Mouse (Mus musculus) heart, embryonic 11.5 days (tissue): ENCODE results near the gene Rcn1. TPM values are rescaled to one million over a fixed set of nuclear protein-coding genes. Genes with fewer than 3 reads are reported as not detected.

Source experiments
- ATAC-seq: fragments of 200-750 bp; cut with Nextera tagmentation; replicated peaks from 2 replicates; pipeline ENCODE4 v1.8.0; 2017; ENCODE audit warnings: moderate library complexity; ENCODE audit not compliant: insufficient number of reproducible peaks, low FRiP score, low TSS enrichment
- H3K27ac ChIP-seq: fragments of 300-500 bp; sonication (generic); 2 replicates; pipeline ENCODE4 v1.5.1; 2014; ENCODE audit warnings: mild to moderate bottlenecking, low read depth, low read length
- H3K27me3 ChIP-seq: fragments of 300-500 bp; sonication (generic); 2 replicates; pipeline ENCODE4 v1.6.1; 2014; ENCODE audit warnings: mild to moderate bottlenecking, low read length, mixed read lengths; ENCODE audit not compliant: control insufficient read depth, insufficient read depth
- H3K36me3 ChIP-seq: fragments of 300-500 bp; sonication (generic); 2 replicates; pipeline ENCODE4 v1.6.1; 2014; ENCODE audit warnings: mild to moderate bottlenecking, low read length, moderate library complexity, mixed read lengths; ENCODE audit not compliant: control insufficient read depth, insufficient read depth
- H3K4me1 ChIP-seq: fragments of 300-500 bp; sonication (generic); 2 replicates; pipeline ENCODE4 v1.6.1; 2014; ENCODE audit warnings: low read length; ENCODE audit not compliant: control insufficient read depth, insufficient read depth
- H3K4me2 ChIP-seq: fragments of 300-500 bp; sonication (generic); 2 replicates; pipeline ENCODE4 v1.6.1; 2014; ENCODE audit warnings: mild to moderate bottlenecking, moderate library complexity
- H3K4me3 ChIP-seq: fragments of 300-500 bp; sonication (generic); 2 replicates; pipeline ENCODE4 v1.5.1; 2014; ENCODE audit warnings: low read depth, low read length
- H3K9ac ChIP-seq: fragments of 300-500 bp; sonication (generic); 2 replicates; pipeline ENCODE4 v1.6.1; 2014; ENCODE audit warnings: mild to moderate bottlenecking, low read depth, low read length, moderate library complexity
- H3K9me3 ChIP-seq: fragments of 300-500 bp; sonication (generic); replicated peaks from 2 replicates; pipeline ENCODE4 v1.6.1; 2016; ENCODE audit warnings: low read length; ENCODE audit not compliant: control insufficient read depth
- WGBS: fragments of 180-500 bp; shearing (Covaris S2); extraction: QIAGEN DNeasy Blood & Tissue Kit; methylation state at CpG from one replicate; pipeline ENCODE4 v1.1.7; 2014; ENCODE audit not compliant: insufficient replicate concordance; 5-methylcytosine and 5-hydroxymethylcytosine counted together
- polyA plus RNA-seq: library from polyadenylated mRNA; unstranded; fragments of >200 nt; fragmentation: Nextera tagmentation; extraction: Ambion mirVana; gene quantifications from 2 replicates; pipeline ENCODE4 v1.2.1, GENCODE M21; 2014

Gene Rcn1
- polyA plus RNA-seq, 1 experiment from 2014 or later, result 90.2 TPM

GRCm38 (mm10) chr2:105408511-105408910 lies 9.4 kb upstream of the Rcn1 start:
- Histone ChIP-seq H3K9me3 (no peaks in the 10 kb centered on the region), H3K27me3 (no peaks in the 10 kb centered on the region), H3K4me1 (0 out of 2 replicates have a peak, but pooled peaks cover 2% of the 10 kb centered on the region), H3K4me2 (no peak overlapping the region), H3K4me3 (no peak overlapping the region), H3K27ac (no peak overlapping the region), H3K9ac (no peak overlapping the region), H3K36me3 (no peaks in the 10 kb centered on the region)
- no peak for ATAC-seq
- 74% methylated on average over 4 of the region's 4 CpGs for WGBS

DNA sequence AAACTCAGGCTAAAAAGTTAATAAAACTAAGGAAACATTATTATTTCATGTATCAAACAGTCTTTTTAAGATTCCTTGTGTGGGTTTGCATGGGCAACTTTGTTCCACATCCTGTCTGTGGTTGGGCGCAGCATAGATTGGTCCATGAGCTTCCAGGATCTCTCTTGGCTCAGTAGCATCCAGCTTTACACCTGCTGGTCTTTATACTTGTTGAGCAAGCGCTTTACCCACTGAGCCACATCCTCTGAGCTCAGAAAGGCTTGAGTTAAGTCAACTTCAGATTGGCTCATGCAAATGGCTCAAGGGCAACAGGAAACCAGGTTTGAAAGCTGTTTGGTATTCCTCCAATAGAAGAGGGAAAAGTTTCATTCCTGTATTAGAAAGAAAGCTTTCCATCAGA lies 3.1 kb upstream of the Rcn1 start:
- Histone ChIP-seq H3K9me3 (no peaks in the 10 kb centered on the region), H3K4me3 (no peak overlapping the region), H3K4me2 (no peak overlapping the region), H3K27me3 (no peaks in the 10 kb centered on the region), H3K36me3 (no peaks in the 10 kb centered on the region), H3K27ac (no peak overlapping the region), H3K9ac (no peak overlapping the region), H3K4me1 (peaks cover 11% of the 10 kb centered on the region)
- WGBS, result 81% methylated on average over 2 of the region's 2 CpGs
- ATAC-seq, result no peak

- WGBS, result 87% methylated on average over 4 of the region's 4 CpGs
Observed at GRCm38 (mm10) chr2:105400558-105400957, 1.4 kb upstream of the Rcn1 start.

DNA sequence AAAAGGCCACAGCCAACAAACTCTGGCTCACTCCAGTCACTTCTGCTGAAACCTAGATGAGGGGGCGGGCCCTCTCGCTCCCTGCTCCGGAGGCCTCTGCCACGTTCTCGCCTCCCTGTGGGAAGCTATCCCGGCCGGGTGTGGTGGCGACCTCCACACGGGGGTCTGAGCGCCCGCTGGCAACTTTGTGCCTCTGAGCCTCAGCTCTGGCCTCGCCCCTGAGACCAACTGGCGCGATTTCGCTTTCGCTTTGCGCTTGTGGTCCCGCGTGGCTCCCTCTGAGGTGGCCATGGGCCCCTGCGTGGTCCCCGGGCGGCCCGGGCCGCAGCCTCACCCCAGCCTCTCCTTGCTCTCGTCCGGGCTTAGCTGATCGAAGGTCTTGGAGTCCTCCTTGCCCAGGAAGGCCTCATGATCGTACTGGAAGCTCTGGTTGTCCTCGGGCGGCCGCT lies 459 bp downstream of the Rcn1 start:
- H3K27me3 ChIP-seq, result no peaks in the 10 kb centered on the region
- WGBS, result under 1% methylated on average over 31 of the region's 31 CpGs
- ATAC-seq, result peak; percentile 16
- H3K36me3 ChIP-seq, result peaks cover 3% of the 10 kb centered on the region; the same call in 1 of the 2 replicates
- H3K4me3 ChIP-seq, result peak overlapping the region; percentile 85
- peak overlapping the region; percentile 78 for H3K4me2 ChIP-seq
- no peaks in the 10 kb centered on the region for H3K9me3 ChIP-seq
- peaks cover 28% of the 10 kb centered on the region for H3K4me1 ChIP-seq
- peak overlapping the region; percentile 97 for H3K27ac ChIP-seq
- peak overlapping the region; percentile 94 for H3K9ac ChIP-seq

More at GRCm38 (mm10) chr2:105400558-105400957, 1.4 kb upstream of the Rcn1 start:
- no peak overlapping the region for H3K4me2 ChIP-seq
- ATAC-seq, result no peak
- no peak overlapping the region for H3K9ac ChIP-seq
- no peak overlapping the region for H3K4me3 ChIP-seq
- H3K27me3 ChIP-seq, result no peaks in the 10 kb centered on the region
- H3K27ac ChIP-seq, result no peak overlapping the region
- H3K36me3 ChIP-seq, result no peaks in the 10 kb centered on the region
- H3K9me3 ChIP-seq, result no peaks in the 10 kb centered on the region
- H3K4me1 ChIP-seq, result peaks cover 26% of the 10 kb centered on the region

GRCm38 (mm10) chr2:105397446-105398211 lies 1.5 kb downstream of the Rcn1 start:
- Histone ChIP-seq H3K4me3 (peak overlapping the region; percentile 85), H3K9ac (peak overlapping the region; percentile 94), H3K4me1 (peaks cover 28% of the 10 kb centered on the region), H3K36me3 (peaks cover 3% of the 10 kb centered on the region; the same call in 1 of the 2 replicates), H3K27ac (no peak overlapping the region), H3K27me3 (no peaks in the 10 kb centered on the region), H3K4me2 (peak overlapping the region; percentile 78), H3K9me3 (no peaks in the 10 kb centered on the region)
- WGBS, result 34% methylated on average over 5 of the region's 5 CpGs
- no peak for ATAC-seq

- Histone ChIP-seq H3K4me3 (no peak overlapping the region), H3K36me3 (peaks cover 16% of the 10 kb centered on the region), H3K27ac (no peak overlapping the region), H3K9ac (no peak overlapping the region), H3K4me1 (peaks cover 28% of the 10 kb centered on the region), H3K4me2 (peak overlapping the region; percentile 78; the same call in 1 of the 2 replicates), H3K9me3 (no peaks in the 10 kb centered on the region), H3K27me3 (no peaks in the 10 kb centered on the region)
- WGBS, result 63% methylated on average over 9 of the region's 9 CpGs
- no peak for ATAC-seq
Observed at GRCm38 (mm10) chr2:105396066-105396465, 3.1 kb downstream of the Rcn1 start.

DNA sequence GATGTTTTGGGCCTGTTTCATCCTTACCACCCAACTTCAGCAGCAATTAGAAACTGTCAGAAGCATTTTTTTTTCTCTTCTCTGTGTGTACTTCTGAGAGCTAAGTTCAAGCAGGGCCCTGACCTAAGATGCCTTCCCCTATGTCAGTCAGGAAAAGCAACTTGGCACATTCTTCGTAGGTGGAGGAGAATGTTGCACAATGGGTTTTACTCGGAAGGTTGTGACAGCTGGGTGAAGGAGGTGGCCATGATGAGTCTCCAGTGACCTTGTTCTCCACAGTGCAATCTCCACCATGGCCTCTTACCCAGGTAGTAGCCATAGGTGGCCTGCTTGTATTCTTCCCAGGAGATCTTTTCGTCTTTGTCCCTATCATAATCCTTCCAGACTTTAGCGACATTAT lies 4.7 kb downstream of the Rcn1 start:
- Histone ChIP-seq H3K9me3 (no peaks in the 10 kb centered on the region), H3K4me3 (no peak overlapping the region), H3K4me1 (peaks cover 32% of the 10 kb centered on the region), H3K9ac (no peak overlapping the region), H3K4me2 (no peak overlapping the region), H3K27ac (no peak overlapping the region), H3K36me3 (peaks cover 21% of the 10 kb centered on the region), H3K27me3 (no peaks in the 10 kb centered on the region)
- 87% methylated on average over 4 of the region's 4 CpGs for WGBS
- ATAC-seq, result no peak

DNA sequence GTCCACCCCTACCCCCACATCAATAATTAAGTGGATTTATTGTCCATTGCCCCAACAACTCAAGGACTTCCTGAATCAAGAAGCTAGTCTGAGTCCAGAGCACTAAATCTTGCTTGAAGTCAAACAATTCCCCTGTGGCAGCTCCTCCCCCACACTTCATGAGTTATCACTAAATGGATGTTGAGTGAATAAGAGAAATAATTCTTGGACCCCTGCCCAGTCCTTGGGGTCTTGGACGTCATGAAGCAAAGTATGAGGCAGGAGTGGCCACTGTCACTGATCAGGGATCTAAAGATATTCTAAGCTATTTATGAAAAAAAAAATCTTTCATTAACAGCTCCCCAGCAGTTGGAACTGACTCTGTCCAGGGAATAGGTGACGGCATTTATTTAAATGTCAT lies 6.6 kb downstream of the Rcn1 start:
- no peak for ATAC-seq
- WGBS, result 66% methylated on average over 2 of the region's 2 CpGs
- H3K4me3 ChIP-seq, result no peak overlapping the region
- no peak overlapping the region for H3K27ac ChIP-seq
- H3K9ac ChIP-seq, result no peak overlapping the region
- H3K4me1 ChIP-seq, result peaks cover 25% of the 10 kb centered on the region
- H3K27me3 ChIP-seq, result no peaks in the 10 kb centered on the region
- H3K36me3 ChIP-seq, result peaks cover 27% of the 10 kb centered on the region
- H3K4me2 ChIP-seq, result no peak overlapping the region
- H3K9me3 ChIP-seq, result no peaks in the 10 kb centered on the region

DNA sequence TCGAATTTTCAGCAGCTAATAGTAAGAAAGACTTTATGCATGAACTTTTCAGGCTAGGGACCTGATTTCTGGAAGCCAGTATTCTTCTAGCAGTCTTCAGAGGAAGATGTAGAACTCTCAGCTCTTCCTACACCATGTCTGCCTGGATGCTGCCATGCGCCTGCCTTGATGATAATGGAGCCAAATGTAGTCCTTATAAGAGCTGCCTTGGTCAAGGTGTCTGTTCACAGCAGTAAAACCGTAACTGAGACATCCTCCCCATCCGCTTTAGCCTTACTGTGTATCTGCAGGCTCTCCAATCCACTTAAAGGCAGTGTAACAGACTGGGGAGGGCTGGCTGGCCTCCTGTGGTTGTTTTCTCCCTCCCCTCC lies 7.7 kb downstream of the Rcn1 start:
- H3K27me3 ChIP-seq, result no peaks in the 10 kb centered on the region
- H3K9ac ChIP-seq, result no peak overlapping the region
- 83% methylated on average over 4 of the region's 4 CpGs for WGBS
- H3K4me2 ChIP-seq, result no peak overlapping the region
- H3K9me3 ChIP-seq, result no peaks in the 10 kb centered on the region
- no peak overlapping the region for H3K4me3 ChIP-seq
- no peak for ATAC-seq
- peaks cover 33% of the 10 kb centered on the region for H3K36me3 ChIP-seq
- H3K27ac ChIP-seq, result no peak overlapping the region
- H3K4me1 ChIP-seq, result peaks cover 13% of the 10 kb centered on the region
